Mouse (Mus musculus) ES-Bruce4 (cell line): Measurements from ENCODE around the gene P3h2.

Experiments used
- CTCF ChIP-seq: IDR thresholded peaks from one replicate; pipeline ENCODE4 v1.8.1; 2011; ENCODE audit warnings: low read depth, low read length
- EP300 ChIP-seq: IDR thresholded peaks from 2 replicates; pipeline ENCODE4 v1.6.1; 2011; ENCODE audit warnings: low read depth, low read length; ENCODE audit not compliant: insufficient read depth
- POLR2A ChIP-seq: IDR thresholded peaks from one replicate; pipeline ENCODE4 v1.8.1; 2011; ENCODE audit warnings: low read length; ENCODE audit not compliant: insufficient read depth

- TF ChIP-seq CTCF (no peak), EP300 (no peak), POLR2A (no peak)
Measured at GRCm38 (mm10) chr16:26035079-26035478, 70.5 kb downstream of the P3h2 start.
